Mouse (Mus musculus): ENCODE data around the gene Stx5a. TPM values are rescaled to one million over a fixed set of nuclear protein-coding genes. Genes with fewer than 3 reads are reported as not detected.

The Stx5a gene
- polyA plus RNA-seq, 1 experiment from 2014 or later = 122 TPM

DNA sequence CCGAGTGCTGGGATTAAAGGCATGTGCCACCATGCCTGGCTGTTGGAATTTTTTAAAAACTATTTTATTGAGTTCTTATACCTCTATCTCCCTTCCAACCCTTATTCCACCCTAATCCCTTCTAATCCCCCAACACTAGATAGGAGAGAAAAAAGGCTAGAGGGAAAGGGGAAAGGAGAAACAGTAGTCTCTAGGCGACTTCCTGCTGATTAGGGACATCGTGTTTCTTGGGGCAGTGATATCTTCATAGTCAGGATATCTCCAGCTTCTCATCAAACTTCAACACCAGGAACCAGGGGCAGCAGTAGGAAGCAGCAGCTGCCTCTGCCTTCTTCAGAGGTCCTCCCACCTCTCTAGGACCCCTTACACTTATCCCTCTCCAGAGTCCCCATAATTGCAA lies 6.9 kb upstream of the Stx5a start:
- no peak for DNase-seq
- WGBS = 54% methylated on average over 3 of the region's 3 CpGs
- Histone ChIP-seq H3K9ac (no peak overlapping the region), H3K4me3 (ENCODE audit: low read depth, low read length) (no peak overlapping the region), H3K27ac (ENCODE audit: low read depth) (no peak overlapping the region), H3K4me2 (no peak overlapping the region), H3K9me3 (ENCODE audit: low read depth, low read length) (no peaks in the 10 kb centered on the region), H3K27me3 (ENCODE audit: insufficient read depth, low read length) (no peaks in the 10 kb centered on the region), H3K36me3 (ENCODE audit: insufficient read depth) (peaks cover 19% of the 10 kb centered on the region), H3K4me1 (ENCODE audit: insufficient read depth) (no peaks in the 10 kb centered on the region)
- TF ChIP-seq CTCF (IDR thresholded peaks at IDR 0.05; ENCODE audit: low read depth) = no peak
- ATAC-seq (ENCODE audit: insufficient read depth) = no peak

DNA sequence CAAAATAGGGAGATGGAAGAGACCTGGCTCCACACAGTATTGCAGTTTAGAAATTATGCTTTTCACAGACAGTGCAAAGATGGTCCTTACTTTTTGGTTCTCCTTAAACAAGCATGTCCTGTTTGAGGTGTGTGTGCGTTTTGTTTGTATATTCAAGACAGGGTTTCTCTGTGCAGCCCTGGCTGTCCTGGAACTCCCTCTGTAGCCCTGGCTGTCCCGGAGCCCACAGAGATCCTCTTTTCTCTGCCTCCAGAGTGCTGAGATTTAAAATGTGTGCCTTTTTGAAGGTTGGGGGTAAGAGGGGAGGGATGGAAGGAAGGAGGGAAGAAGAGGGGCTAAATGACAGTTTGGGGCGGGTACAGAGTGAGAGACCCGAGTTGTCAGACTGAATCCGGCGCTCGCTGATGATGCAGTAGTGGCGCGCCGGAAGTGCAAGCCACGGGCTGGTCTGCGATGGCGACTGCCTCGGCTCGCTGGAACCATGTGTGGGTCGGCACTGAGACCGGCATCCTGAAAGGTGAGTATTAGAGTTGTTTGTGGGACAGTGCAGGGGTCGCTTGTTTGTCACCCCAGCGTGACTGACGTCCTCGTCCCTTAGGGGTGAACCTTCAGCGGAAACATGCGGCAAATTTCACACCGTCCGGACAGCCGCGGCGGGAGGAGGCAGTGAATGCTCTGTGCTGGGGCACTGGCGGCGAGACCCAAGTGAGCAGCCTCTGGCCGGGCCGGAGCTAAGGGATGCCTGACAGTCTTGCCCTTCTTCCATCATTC lies 5.6 kb upstream of the Stx5a start, which contains the start of gene Wdr74:
Gene Wdr74, plus strand, starts transcription at position 439 of the 771 bp plus-strand sequence.
- ATAC-seq (ENCODE audit: insufficient read depth) (peak; percentile 95), DNase-seq (peak; percentile 98)
- H3K27me3 ChIP-seq (ENCODE audit: insufficient read depth, low read length) = no peaks in the 10 kb centered on the region
- WGBS = under 1% methylated on average over 32 of the region's 32 CpGs
- H3K9me3 ChIP-seq (ENCODE audit: low read depth, low read length) = no peaks in the 10 kb centered on the region
- H3K4me1 ChIP-seq (ENCODE audit: insufficient read depth) = no peaks in the 10 kb centered on the region
- H3K9ac ChIP-seq = peak within 1 kb of the TSS; percentile 78
- H3K4me2 ChIP-seq = peak within 1 kb of the TSS; percentile 61
- no peak for TF ChIP-seq CTCF (IDR thresholded peaks at IDR 0.05; ENCODE audit: low read depth)
- H3K27ac ChIP-seq (ENCODE audit: low read depth) = peak within 1 kb of the TSS; percentile 39
- H3K36me3 ChIP-seq (ENCODE audit: insufficient read depth) = peaks cover 31% of the 10 kb centered on the region
- H3K4me3 ChIP-seq (ENCODE audit: low read depth, low read length) = peak within 1 kb of the TSS; percentile 77

DNA sequence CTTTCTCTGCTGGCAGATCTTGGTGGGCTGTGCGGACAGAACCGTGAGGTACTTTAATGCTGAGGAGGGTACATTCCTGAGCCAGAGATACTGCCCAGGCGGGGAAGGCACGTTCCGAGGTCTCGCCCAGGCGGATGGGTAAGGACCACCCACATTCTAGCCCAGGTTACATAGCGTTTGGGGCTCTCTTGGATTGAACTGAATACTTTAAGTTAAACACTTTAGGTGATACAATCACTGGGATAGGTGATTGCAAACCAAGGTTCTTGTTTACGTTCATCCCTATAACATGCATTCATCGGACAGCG lies 5.1 kb upstream of the Stx5a start:
- DNase-seq (no peak), ATAC-seq (ENCODE audit: insufficient read depth) (peak; percentile 25; the same call in 1 of the 2 replicates)
- H3K9me3 ChIP-seq (ENCODE audit: low read depth, low read length) = no peaks in the 10 kb centered on the region
- H3K36me3 ChIP-seq (ENCODE audit: insufficient read depth) = peaks cover 31% of the 10 kb centered on the region
- TF ChIP-seq CTCF (IDR thresholded peaks at IDR 0.05; ENCODE audit: low read depth) = no peak
- peak overlapping the region; percentile 78 for H3K9ac ChIP-seq
- 2% methylated on average over 11 of the region's 11 CpGs for WGBS
- H3K4me3 ChIP-seq (ENCODE audit: low read depth, low read length) = peak overlapping the region; percentile 77
- H3K27me3 ChIP-seq (ENCODE audit: insufficient read depth, low read length) = no peaks in the 10 kb centered on the region
- peak overlapping the region; percentile 39; the same call in 1 of the 2 replicates for H3K27ac ChIP-seq (ENCODE audit: low read depth)
- H3K4me2 ChIP-seq = peak overlapping the region; percentile 61
- H3K4me1 ChIP-seq (ENCODE audit: insufficient read depth) = no peaks in the 10 kb centered on the region

DNA sequence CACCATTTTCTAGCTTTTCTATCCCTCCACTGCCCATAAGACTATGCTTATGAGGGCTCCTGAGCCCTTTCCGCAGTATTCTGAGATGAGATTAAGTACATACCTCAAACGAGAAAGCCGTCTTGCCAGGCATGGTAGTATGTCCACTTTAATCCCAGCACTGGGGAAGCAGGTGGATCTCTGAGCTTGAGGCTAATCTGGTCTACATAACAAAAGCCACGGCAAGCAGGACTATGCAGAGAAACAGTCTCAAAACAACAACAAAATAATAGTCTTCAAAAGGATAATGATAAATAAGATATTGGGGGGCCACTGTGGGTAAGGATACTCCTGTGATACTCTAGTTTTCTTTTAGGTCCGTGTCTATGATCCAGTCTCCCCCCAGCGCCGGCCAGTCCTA lies 2.3 kb upstream of the Stx5a start:
- Histone ChIP-seq H3K4me2 (no peak overlapping the region), H3K4me1 (ENCODE audit: insufficient read depth) (peaks cover 4% of the 10 kb centered on the region; the same call in 1 of the 2 replicates), H3K9ac (no peak overlapping the region), H3K27ac (ENCODE audit: low read depth) (no peak overlapping the region), H3K4me3 (ENCODE audit: low read depth, low read length) (no peak overlapping the region), H3K9me3 (ENCODE audit: low read depth, low read length) (no peaks in the 10 kb centered on the region), H3K27me3 (ENCODE audit: insufficient read depth, low read length) (no peaks in the 10 kb centered on the region), H3K36me3 (ENCODE audit: insufficient read depth) (peaks cover 44% of the 10 kb centered on the region)
- 88% methylated on average over 7 of the region's 7 CpGs for WGBS
- DNase-seq (no peak), ATAC-seq (ENCODE audit: insufficient read depth) (no peak)
- TF ChIP-seq CTCF (IDR thresholded peaks at IDR 0.05; ENCODE audit: low read depth) = no peak

DNA sequence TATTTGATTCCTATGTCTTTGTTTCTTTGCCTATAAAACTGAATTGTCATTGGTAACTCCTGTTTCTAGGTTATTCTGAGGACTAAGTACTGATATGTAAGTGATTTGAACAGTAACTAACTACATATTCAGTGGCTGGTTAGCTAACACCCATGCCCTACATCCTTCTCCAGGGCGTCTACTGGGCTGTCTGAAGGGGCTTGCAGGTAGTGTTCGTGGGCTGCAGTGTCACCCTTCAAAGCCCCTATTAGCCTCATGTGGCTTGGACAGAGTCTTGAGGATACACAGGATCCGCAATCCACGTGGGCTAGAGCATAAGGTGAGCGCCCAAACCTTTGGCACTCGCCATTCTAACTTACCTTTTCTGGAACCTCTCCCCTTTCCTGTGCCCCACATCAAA lies 1.6 kb upstream of the Stx5a start:
- TF ChIP-seq CTCF (IDR thresholded peaks at IDR 0.05; ENCODE audit: low read depth) = no peak
- Histone ChIP-seq H3K4me1 (ENCODE audit: insufficient read depth) (peaks cover 4% of the 10 kb centered on the region; the same call in 1 of the 2 replicates), H3K4me2 (no peak overlapping the region), H3K36me3 (ENCODE audit: insufficient read depth) (peaks cover 52% of the 10 kb centered on the region), H3K27ac (ENCODE audit: low read depth) (no peak overlapping the region), H3K9ac (no peak overlapping the region), H3K9me3 (ENCODE audit: low read depth, low read length) (no peaks in the 10 kb centered on the region), H3K4me3 (ENCODE audit: low read depth, low read length) (no peak overlapping the region), H3K27me3 (ENCODE audit: insufficient read depth, low read length) (no peaks in the 10 kb centered on the region)
- WGBS = 89% methylated on average over 6 of the region's 6 CpGs
- ATAC-seq (ENCODE audit: insufficient read depth) (no peak), DNase-seq (no peak)

DNA sequence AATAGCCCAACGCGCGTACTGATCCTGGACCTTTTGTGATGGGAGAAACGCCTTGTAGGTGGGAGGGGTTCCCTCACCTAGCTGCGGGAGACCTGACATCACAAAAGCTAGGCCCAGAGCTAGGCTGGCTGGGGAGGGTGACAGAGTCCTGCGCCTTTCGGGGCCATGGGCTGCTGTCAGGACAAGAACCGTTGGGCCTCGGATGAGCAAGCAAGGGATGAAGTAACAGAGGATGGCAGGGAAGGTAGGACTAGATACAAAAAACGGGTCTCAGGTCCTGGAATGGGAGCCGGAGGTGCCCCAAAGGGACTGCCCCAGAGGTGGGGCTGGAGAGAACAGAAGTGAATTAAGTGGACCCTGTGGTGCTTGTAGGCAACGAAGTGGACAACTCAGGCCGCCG lies 610 bp upstream of the Stx5a start, which contains the start of gene 1700092M07Rik:
Gene 1700092M07Rik, plus strand, starts transcription at position 116 of the 400 bp plus-strand sequence.
- DNase-seq (no peak), ATAC-seq (ENCODE audit: insufficient read depth) (no peak)
- H3K36me3 ChIP-seq (ENCODE audit: insufficient read depth) = peaks cover 61% of the 10 kb centered on the region

DNA sequence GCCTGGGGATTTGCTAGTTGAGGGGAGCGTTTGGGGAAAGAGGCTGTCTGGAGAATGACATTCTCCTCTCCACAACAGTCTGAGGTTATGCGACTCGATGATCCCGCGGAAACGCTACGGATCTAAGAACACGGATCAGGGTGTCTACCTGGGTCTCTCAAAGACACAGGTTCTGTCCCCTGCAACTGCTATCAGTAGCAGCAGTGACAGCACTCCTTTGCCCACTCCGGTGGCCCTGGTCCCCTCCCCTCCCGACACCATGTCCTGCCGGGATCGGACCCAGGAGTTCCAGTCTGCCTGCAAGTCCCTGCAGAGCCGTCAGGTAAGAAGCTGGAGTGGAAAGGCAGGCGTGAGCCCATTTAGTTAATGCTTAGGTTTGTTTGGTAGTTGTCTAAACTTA lies 963 bp downstream of the Stx5a start:
- H3K9ac ChIP-seq = peak overlapping the region; percentile 95
- H3K27ac ChIP-seq (ENCODE audit: low read depth) = peak overlapping the region; percentile 97
- peak overlapping the region; percentile 77 for H3K4me2 ChIP-seq
- 11% methylated on average over 14 of the region's 14 CpGs for WGBS
- ATAC-seq (ENCODE audit: insufficient read depth) (no peak), DNase-seq (no peak)
- H3K4me3 ChIP-seq (ENCODE audit: low read depth, low read length) = peak overlapping the region; percentile 97
- TF ChIP-seq CTCF (IDR thresholded peaks at IDR 0.05; ENCODE audit: low read depth) = no peak
- H3K4me1 ChIP-seq (ENCODE audit: insufficient read depth) = peaks cover 4% of the 10 kb centered on the region; the same call in 1 of the 2 replicates
- peaks cover 77% of the 10 kb centered on the region for H3K36me3 ChIP-seq (ENCODE audit: insufficient read depth)
- no peaks in the 10 kb centered on the region for H3K27me3 ChIP-seq (ENCODE audit: insufficient read depth, low read length)
- H3K9me3 ChIP-seq (ENCODE audit: low read depth, low read length) = no peaks in the 10 kb centered on the region

More for the DNA sequence above, 610 bp upstream of the Stx5a start, which contains the start of gene 1700092M07Rik:
- Histone ChIP-seq H3K4me2 (peak within 1 kb of the TSS; percentile 77), H3K27me3 (ENCODE audit: insufficient read depth, low read length) (no peaks in the 10 kb centered on the region), H3K9ac (peak within 1 kb of the TSS; percentile 95), H3K4me1 (ENCODE audit: insufficient read depth) (peaks cover 4% of the 10 kb centered on the region; the same call in 1 of the 2 replicates), H3K27ac (ENCODE audit: low read depth) (peak within 1 kb of the TSS; percentile 97), H3K9me3 (ENCODE audit: low read depth, low read length) (no peaks in the 10 kb centered on the region), H3K4me3 (ENCODE audit: low read depth, low read length) (peak within 1 kb of the TSS; percentile 97)
- no peak for TF ChIP-seq CTCF (IDR thresholded peaks at IDR 0.05; ENCODE audit: low read depth)
- whole genome bisulfite sequencing = 66% methylated on average over 14 of the region's 14 CpGs

All from lung, embryonic 14.5 days (tissue).